Mouse (Mus musculus) intestine, embryonic 14.5 days (tissue): ENCODE data around the gene Tnrc18. TPM values are rescaled to one million over a fixed set of nuclear protein-coding genes. Genes with fewer than 3 reads are reported as not detected.

ENCODE experiments used
- ATAC-seq: fragments of 200-750 bp; cut with Nextera tagmentation; replicated peaks from 2 replicates; pipeline ENCODE4 v1.8.0; 2017; ENCODE audit warnings: low read depth, moderate number of reproducible peaks, moderate TSS enrichment, moderate library complexity; ENCODE audit not compliant: low FRiP score, low TSS enrichment
- DNase-seq: peaks from one replicate; pipeline ENCODE4 v3.0.0-alpha.2; 2018; ENCODE audit warnings: low spot score
- H3K27ac ChIP-seq: fragments of 300-500 bp; sonication (generic); 2 replicates; pipeline ENCODE4 v1.5.1; 2014; ENCODE audit warnings: low read depth, mild to moderate bottlenecking, control low read depth
- H3K27me3 ChIP-seq: fragments of 300-500 bp; sonication (generic); replicated peaks from 2 replicates; pipeline ENCODE4 v1.6.1; 2014; ENCODE audit warnings: low read length, control low read depth; ENCODE audit not compliant: control insufficient read depth, insufficient read depth
- H3K36me3 ChIP-seq: fragments of 300-500 bp; sonication (generic); 2 replicates; pipeline ENCODE4 v1.6.1; 2014; ENCODE audit warnings: low read length, control low read depth; ENCODE audit not compliant: control insufficient read depth, insufficient read depth
- H3K4me1 ChIP-seq: fragments of 300-500 bp; sonication (generic); replicated peaks from 2 replicates; pipeline ENCODE4 v1.6.1; 2014; ENCODE audit warnings: low read length, control low read depth, mixed read lengths; ENCODE audit not compliant: control insufficient read depth, insufficient read depth
- H3K4me2 ChIP-seq: fragments of 300-500 bp; sonication (generic); 2 replicates; pipeline ENCODE4 v1.6.1; 2014; ENCODE audit warnings: low read length
- H3K4me3 ChIP-seq: fragments of 300-500 bp; sonication (generic); 2 replicates; pipeline ENCODE4 v1.5.1; 2014; ENCODE audit warnings: low read depth, low read length, control low read depth, mixed read lengths
- H3K9ac ChIP-seq: fragments of 300-500 bp; sonication (generic); 2 replicates; pipeline ENCODE4 v1.6.1; 2014; ENCODE audit warnings: mild to moderate bottlenecking, low read length
- H3K9me3 ChIP-seq: fragments of 300-500 bp; sonication (generic); 2 replicates; pipeline ENCODE4 v1.6.1; 2016; ENCODE audit warnings: low read length, control low read depth; ENCODE audit not compliant: control insufficient read depth
- WGBS: fragments of 180-500 bp; shearing (Covaris S2); extraction: QIAGEN DNeasy Blood & Tissue Kit; methylation state at CpG from one replicate; pipeline ENCODE4 v1.1.7; 2014; 5-methylcytosine and 5-hydroxymethylcytosine counted together
- polyA plus RNA-seq: library from polyadenylated mRNA; unstranded; fragments of >200 nt; fragmentation: Nextera tagmentation; extraction: Ambion mirVana; gene quantifications from 2 replicates; pipeline ENCODE4 v1.2.1, GENCODE M21; 2014

Gene Tnrc18
- polyA plus RNA-seq, 1 experiment from 2014 or later = 31.3 TPM

DNA sequence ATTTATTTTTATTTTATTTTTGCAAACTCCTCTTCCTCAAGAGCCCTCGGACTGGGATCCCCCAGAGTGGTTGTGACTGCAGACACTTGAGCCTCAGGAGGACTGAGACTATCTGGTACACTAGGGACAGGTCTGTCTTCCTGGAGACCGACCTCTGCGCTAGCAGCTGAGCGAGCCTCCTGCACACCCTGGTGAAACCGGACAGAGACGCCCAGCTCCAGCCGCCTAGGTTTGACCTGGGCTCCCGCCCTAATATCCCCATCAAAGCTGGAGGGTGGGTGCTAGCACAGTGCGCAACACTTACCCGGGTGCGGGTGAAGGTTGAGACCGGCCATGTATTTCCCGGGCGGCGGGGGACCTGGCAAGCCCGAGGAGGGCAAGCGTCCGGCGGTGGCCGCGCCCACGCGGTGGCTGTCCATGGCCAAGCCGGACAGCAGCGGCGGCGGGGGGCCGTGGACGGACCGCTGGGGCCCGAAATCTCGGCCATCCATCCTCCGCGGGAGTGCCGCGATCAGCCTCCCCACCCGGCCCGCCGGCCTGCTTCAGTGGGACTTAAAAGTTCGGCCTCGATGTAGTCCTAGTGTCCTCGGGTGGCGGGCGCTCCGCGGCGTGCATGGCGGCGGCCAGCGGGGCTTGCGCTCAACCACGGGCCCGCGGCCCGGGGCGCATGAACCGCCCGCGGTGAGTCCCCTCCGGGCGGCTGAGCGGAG is 2.6 kb downstream of the Tnrc18 start:
- H3K4me3 ChIP-seq = peak overlapping the region; percentile 65
- H3K27ac ChIP-seq = peak overlapping the region; percentile 100
- H3K9me3 ChIP-seq = no peaks in the 10 kb centered on the region
- no peaks in the 10 kb centered on the region for H3K27me3 ChIP-seq
- H3K36me3 ChIP-seq = peaks cover 7% of the 10 kb centered on the region
- WGBS = 0% methylated on average over 61 of the region's 62 CpGs
- peak; percentile 75 for DNase-seq
- peaks cover 33% of the 10 kb centered on the region for H3K4me1 ChIP-seq
- no peak for ATAC-seq
- H3K4me2 ChIP-seq = peak overlapping the region; percentile 98
- peak overlapping the region; percentile 100 for H3K9ac ChIP-seq

DNA sequence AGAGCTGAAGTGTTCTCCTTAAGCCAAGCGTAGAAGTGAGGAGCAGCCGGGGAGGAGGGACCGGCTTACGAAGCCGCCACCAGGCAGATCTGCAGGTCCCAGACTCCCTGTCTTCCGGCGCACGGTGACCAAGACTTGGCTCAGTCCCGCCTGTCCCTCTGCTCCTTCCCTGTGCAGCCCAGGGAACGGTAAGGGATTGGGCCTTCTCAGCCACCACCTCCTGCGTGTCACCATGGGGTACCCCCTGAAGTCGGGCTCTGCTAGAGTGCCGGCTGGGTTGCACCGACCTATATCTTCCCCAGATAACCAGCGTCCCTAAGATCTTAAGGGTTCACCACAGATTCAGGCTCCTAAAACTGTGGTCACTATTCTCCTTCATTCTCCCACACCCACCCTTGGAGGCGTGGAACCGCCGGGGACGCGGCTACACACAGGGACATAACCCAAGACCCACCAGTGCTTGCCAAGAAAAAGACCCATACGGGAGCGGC is 3.3 kb downstream of the Tnrc18 start:
- no peak for ATAC-seq
- peak; percentile 81 for DNase-seq
- Histone ChIP-seq H3K4me3 (peak overlapping the region; percentile 65), H3K27me3 (no peaks in the 10 kb centered on the region), H3K4me1 (peaks cover 33% of the 10 kb centered on the region), H3K36me3 (peaks cover 13% of the 10 kb centered on the region), H3K9me3 (no peaks in the 10 kb centered on the region), H3K27ac (peak overlapping the region; percentile 100), H3K9ac (peak overlapping the region; percentile 100), H3K4me2 (peak overlapping the region; percentile 98)
- under 1% methylated on average over 22 of the region's 22 CpGs for WGBS

DNA sequence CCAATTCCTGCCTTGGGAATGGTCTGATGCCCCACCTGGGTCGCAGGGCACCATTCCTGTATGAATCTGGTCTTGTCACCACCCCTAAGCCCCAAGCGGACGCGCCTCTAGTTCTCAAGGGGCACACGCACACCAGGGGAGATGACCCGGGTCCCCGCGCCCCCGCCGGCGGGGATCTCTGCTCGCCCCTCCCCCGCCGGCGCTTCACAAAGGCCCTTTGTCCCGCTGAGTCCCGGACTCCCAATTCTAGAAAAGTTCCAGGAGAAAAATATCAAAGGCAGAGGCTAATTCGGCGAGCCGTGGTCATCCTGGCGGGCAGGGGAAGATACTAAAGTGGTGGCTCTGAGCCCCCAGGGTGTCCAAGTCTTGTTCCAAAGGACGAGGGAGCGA is 3.7 kb downstream of the Tnrc18 start:
- ATAC-seq (no peak), DNase-seq (no peak)
- Histone ChIP-seq H3K9ac (peak overlapping the region; percentile 100), H3K4me2 (peak overlapping the region; percentile 98), H3K27ac (peak overlapping the region; percentile 100), H3K4me1 (peaks cover 33% of the 10 kb centered on the region), H3K9me3 (no peaks in the 10 kb centered on the region), H3K27me3 (no peaks in the 10 kb centered on the region), H3K4me3 (peak overlapping the region; percentile 65), H3K36me3 (peaks cover 15% of the 10 kb centered on the region)
- 2% methylated on average over 23 of the region's 23 CpGs for WGBS

DNA sequence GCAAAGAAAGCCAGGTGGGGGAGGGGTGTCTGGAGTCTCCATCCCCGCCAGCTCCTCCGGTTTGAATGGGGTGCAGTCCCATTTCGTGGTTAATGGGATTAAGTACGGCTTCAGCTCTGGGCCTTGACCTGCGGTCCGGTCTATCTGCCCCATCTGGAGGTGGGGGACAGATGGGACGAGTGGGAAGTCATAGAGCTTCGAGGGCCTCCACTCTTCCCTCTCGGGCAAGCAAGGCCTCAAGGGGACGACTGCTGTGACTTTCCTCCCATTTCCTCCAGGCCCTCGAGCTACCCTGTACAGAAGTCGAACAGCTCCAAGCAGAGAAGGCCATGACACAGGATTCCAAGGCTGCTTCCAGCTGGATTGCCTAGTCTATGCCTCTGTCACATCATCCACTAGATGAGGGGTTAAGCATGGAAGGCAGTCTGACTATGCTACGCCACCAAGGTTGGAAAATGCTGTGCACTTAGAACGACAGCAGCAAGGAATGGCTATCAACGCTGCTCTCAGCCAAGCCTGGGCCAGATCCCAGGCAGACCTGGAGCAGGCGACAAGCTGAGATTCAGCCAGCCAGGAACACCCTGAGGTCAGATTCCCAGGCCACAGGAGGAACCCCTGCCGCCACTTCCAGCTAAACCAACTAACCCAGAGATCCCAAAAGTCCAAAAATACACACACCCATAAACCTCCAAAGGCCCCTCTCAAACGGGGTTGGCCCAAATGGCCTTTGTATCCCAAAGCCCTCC is 4.3 kb downstream of the Tnrc18 start:
- Histone ChIP-seq H3K36me3 (peaks cover 15% of the 10 kb centered on the region), H3K27ac (peak overlapping the region; percentile 100), H3K4me2 (peak overlapping the region; percentile 98), H3K4me3 (peak overlapping the region; percentile 65), H3K9me3 (no peaks in the 10 kb centered on the region), H3K9ac (peak overlapping the region; percentile 100), H3K27me3 (no peaks in the 10 kb centered on the region), H3K4me1 (peaks cover 33% of the 10 kb centered on the region)
- ATAC-seq = no peak
- DNase-seq = peak; percentile 71
- 7% methylated on average over 18 of the region's 18 CpGs for WGBS

DNA sequence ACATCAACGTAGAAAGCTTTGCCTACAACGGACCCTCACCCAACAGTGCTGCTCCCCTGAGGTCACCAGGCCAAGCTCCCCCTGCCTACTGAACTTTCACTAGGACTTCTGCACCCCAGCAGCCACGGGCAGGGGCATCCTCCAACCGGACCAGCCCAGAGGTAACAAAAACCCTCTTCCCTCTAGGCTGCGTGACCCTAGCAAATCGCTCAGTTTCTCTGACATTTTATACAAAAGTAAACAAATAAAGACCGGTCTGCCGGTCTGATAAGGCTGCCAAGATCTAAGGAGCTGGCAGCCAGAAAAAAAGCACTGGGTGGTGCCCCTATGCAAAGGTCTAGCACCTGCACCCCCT is 4.9 kb downstream of the Tnrc18 start:
- H3K4me3 ChIP-seq = peak overlapping the region; percentile 65
- H3K4me2 ChIP-seq = peak overlapping the region; percentile 98
- no peaks in the 10 kb centered on the region for H3K27me3 ChIP-seq
- peak overlapping the region; percentile 100 for H3K9ac ChIP-seq
- DNase-seq = no peak
- no peak for ATAC-seq
- H3K4me1 ChIP-seq = peaks cover 33% of the 10 kb centered on the region
- 8% methylated on average over 8 of the region's 8 CpGs for WGBS
- H3K27ac ChIP-seq = peak overlapping the region; percentile 100; the same call in 1 of the 2 replicates
- peaks cover 19% of the 10 kb centered on the region for H3K36me3 ChIP-seq
- H3K9me3 ChIP-seq = no peaks in the 10 kb centered on the region

DNA sequence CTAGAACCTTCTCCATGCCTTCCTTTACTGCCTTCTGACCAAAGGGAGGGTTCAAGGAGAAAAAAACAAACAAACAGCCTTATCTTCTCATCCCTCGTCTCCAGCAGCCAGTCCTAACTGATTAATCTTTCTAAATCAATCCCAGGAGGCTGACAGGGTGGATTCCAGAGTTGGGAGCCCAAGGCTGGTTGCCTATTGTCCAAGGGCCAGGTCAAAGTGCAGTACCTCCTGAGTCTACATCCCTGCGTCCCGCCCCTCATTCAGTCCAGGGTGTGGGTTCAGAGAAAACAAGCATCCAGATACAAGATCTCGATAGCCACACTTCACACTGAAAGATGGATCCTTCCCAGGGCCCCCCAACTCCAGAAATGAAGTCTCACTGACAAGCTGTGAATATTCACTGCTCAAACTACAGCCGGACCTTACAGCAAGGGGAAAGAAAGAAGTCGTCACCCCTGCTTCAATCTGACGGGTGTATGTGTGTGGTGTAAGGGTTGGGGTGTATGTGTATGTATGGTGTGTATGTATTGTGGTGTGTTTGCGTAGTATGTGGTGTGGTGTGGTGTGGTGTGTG is 5.5 kb downstream of the Tnrc18 start:
- H3K4me3 ChIP-seq = no peak overlapping the region
- no peak for ATAC-seq
- H3K27ac ChIP-seq = no peak overlapping the region
- no peaks in the 10 kb centered on the region for H3K27me3 ChIP-seq
- H3K9me3 ChIP-seq = no peaks in the 10 kb centered on the region
- H3K4me1 ChIP-seq = peaks cover 33% of the 10 kb centered on the region
- WGBS = 43% methylated on average over 8 of the region's 8 CpGs
- peaks cover 24% of the 10 kb centered on the region for H3K36me3 ChIP-seq
- DNase-seq = no peak
- peak overlapping the region; percentile 98 for H3K4me2 ChIP-seq
- peak overlapping the region; percentile 25 for H3K9ac ChIP-seq

DNA sequence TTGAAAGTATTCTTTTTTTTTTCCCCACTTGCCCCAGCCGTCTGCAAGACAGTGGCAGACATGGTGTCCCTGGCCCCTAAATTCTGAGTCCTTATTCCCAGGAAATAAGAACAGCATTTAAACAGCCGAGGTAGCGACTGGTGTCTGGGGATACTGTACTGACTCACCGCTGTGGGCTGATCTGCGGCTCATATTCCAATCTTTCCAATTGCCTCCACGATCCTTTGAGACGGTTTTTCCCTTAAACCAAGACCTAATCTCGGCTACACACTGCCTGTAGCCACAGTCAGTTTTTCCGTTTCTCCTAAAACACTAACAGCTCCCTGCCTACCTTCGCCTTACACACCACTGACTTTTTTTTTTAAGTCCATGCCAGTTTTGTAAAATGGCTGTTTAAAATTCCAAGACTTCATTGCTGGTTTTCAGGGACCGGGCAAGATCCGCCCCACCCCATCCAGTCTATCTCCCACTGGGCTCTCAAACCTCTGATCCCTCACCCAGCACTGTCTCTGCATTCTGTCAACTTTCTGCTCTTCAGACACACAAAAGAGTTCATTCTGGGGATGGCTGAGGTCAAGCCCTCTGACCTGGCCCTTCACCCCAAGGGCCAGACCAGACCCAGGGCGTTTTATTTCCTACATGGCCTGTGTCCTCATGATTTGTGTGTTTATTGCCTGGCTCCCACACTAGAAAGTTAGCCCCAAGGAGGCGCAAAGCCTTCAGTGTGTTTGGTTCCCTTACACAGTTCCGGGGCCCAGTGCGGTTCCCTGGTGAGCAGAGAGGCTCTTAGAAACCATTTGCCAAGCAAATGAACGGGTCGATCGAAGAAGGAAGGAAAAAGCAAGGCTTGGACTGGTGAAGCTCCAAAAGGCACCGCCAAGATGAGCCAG is 6.5 kb downstream of the Tnrc18 start:
- Histone ChIP-seq H3K27ac (no peak overlapping the region; the same call in 1 of the 2 replicates), H3K9me3 (no peaks in the 10 kb centered on the region), H3K27me3 (no peaks in the 10 kb centered on the region), H3K4me1 (peaks cover 33% of the 10 kb centered on the region), H3K4me2 (peak overlapping the region; percentile 26), H3K4me3 (no peak overlapping the region), H3K36me3 (peaks cover 30% of the 10 kb centered on the region), H3K9ac (no peak overlapping the region; the same call in 1 of the 2 replicates)
- DNase-seq (no peak), ATAC-seq (no peak)
- WGBS = 30% methylated on average over 20 of the region's 20 CpGs

DNA sequence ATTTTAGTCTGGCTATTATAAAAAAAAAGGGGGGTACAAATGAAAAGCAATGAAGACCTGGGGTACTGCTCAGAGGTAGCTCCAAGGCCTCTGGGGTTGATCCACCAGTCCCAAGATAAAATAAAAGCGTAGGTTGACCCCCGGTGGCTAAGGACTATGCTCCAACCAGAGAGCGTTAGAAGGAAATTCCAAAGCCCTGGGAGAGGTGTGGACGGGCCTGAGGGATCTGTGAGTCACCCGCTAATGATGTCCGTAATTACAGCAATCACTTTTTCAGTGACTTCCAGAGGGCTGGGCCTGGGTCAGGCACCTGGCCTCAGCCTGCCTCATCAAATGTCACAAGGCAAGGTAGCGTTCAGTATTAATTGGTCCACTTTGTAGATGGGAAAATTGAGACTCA is 9.8 kb downstream of the Tnrc18 start:
- Histone ChIP-seq H3K9me3 (no peaks in the 10 kb centered on the region), H3K9ac (no peak overlapping the region), H3K4me3 (no peak overlapping the region), H3K27me3 (no peaks in the 10 kb centered on the region), H3K4me2 (no peak overlapping the region), H3K27ac (no peak overlapping the region), H3K4me1 (peaks cover 27% of the 10 kb centered on the region), H3K36me3 (peaks cover 35% of the 10 kb centered on the region)
- no peak for ATAC-seq
- no peak for DNase-seq
- 68% methylated on average over 7 of the region's 7 CpGs for WGBS
